Mouse (Mus musculus): ENCODE measurements around the gene Pdgfb.

Pdgfb gene

DNA sequence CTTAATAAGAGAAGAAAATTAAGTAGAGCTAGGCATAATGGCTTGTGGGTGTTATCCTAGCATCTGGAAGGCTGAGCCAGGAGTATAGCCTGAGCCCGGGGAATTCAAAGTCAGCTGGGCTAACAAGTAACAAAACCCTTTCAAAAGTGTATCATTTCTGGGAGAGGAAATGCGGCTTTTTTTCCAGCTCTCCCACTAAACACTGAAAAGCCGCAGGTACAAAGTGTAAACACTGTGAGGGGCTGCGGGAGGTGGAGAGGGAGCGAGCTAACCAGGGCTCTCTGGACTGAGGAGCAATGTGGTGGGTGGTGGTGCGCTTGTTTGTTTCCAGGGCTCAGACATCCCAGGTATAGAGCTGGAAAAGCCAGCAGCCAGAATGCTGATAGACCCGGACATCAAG is 50.4 kb downstream of the Pdgfb start:
- in situ Hi-C loops (cut with MboI; ENCODE audit: low sequenced_read_pairs) = no loop called here

DNA sequence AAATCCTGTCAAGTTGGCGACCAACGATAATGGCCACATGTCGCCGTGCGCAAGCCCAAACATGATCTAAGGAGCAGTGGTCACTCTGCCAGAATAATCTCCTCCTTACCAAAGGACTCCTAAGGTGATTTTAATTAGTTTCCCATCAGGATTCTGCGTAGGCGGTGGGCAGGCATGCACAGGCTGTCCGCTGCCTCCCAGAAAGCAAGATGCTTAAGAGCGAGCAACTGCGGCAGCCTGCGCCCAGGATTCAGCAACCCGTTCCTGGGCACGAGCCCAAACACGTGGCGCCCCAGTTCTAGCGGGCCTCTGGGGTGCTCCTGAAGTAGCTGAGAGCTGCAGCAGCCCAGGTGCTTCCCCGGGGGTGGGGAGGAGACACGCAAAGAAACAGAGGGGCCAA is 52.1 kb downstream of the Pdgfb start:
- in situ Hi-C loops (cut with MboI; ENCODE audit: low sequenced_read_pairs) = no loop called here

GRCm38 (mm10) chr15:79961366-79961921 is 53.3 kb downstream of the Pdgfb start:
- in situ Hi-C loops (cut with MboI; ENCODE audit: low sequenced_read_pairs) = no loop called here

- in situ Hi-C loops (cut with MboI; ENCODE audit: low sequenced_read_pairs) = no loop called here
Observed at GRCm38 (mm10) chr15:79958418-79958817, 56.4 kb downstream of the Pdgfb start.

GRCm38 (mm10) chr15:79956559-79956958 is 58.2 kb downstream of the Pdgfb start:
- in situ Hi-C loops (cut with MboI; ENCODE audit: low sequenced_read_pairs) = no loop called here

GRCm38 (mm10) chr15:79953470-79953869 is 61.3 kb downstream of the Pdgfb start:
- in situ Hi-C loops (cut with MboI; ENCODE audit: low sequenced_read_pairs) = no loop called here

DNA sequence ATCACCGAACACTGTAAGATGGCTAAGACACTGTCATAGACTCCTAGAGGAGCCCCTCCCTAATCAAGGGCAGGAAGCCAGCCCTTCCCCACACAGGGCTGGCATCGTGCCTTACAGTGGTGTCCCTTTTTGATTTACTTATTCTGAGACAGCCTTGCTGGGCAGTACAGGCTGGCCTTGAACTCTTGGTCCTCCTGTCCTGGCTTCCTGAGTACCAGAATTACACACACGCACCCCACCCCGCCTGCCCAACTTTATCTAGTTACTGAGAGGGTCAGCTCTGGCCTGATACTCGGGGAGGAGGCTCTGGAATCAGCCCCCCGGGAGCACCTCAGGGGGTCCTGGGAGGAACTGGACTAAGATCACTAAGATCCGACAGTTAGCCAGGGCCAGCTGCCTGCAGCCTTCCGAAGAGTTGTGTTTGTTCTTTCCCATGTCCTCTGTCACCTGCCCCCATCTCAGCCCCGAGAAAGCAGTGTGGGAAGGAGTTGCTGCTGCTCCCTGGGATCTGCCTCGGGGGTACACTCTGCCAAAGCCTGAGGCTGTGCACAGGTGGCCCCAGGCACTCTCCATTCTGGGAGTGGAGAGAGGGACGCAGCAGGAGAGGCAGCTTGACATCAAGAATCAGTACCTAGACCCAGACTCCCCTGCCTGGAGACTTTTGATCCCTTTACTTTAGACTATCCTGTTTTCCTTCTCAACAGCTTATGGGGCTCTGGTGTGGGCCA is 62.1 kb downstream of the Pdgfb start:
- in situ Hi-C loops (cut with MboI; ENCODE audit: low sequenced_read_pairs) = no loop called here

DNA sequence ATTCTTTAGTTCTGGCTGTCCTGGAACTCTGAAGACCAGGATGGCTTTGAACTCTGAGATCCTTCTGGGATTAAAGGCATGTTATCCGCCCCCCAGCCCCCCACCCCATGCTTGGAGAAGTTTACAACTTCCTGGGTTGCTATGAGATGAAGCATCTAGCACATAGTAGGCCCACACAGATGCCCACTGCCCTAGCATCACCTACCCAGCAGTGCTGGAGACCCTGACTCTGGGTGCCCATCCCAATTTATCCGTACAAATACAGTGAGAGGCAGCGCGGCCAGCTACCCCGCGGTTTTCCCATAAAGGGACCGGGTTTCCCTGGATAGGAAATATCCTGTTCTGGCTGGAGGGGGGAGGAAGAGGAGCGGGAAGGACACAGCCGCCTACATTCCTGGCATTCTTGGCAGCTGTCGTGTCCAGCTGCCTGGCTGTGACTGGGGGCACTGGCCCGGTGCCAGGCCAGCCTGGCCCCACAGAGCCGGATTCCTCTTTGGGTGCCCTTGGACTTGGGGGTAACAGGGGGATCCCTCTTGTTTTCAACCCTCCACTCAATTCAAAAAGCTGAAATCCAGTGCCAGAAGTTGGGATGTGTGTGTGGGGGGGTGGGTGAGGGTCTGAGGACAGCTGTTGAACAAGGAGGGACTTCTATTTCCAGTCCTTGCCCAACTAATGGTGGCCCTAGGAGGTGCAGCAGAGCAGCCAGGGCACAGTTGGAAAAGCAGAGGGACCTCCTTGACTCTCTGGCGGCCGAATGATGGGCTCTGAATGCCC is 62.9 kb downstream of the Pdgfb start:
- in situ Hi-C loops (cut with MboI; ENCODE audit: low sequenced_read_pairs) = no loop called here

DNA sequence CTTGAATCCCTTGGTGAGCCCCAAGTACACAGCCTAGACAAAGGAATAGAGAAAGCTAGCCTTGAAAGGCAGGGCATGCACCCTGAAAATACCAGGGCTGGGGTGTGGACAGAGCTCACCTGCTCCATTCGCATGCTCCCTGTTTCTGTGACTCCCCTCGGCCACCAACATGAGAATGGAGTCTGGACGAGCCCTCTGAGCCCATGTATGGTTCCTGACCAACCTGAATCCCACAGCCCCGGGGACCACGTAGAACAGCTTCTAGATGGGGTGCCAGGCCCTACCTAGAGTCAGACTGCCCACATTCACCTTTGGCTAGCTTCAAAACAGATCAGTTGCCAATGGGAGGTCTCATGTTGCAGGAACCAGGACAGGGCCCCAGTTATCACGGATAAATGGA is 63.6 kb downstream of the Pdgfb start:
- in situ Hi-C loops (cut with MboI; ENCODE audit: low sequenced_read_pairs) = no loop called here

DNA sequence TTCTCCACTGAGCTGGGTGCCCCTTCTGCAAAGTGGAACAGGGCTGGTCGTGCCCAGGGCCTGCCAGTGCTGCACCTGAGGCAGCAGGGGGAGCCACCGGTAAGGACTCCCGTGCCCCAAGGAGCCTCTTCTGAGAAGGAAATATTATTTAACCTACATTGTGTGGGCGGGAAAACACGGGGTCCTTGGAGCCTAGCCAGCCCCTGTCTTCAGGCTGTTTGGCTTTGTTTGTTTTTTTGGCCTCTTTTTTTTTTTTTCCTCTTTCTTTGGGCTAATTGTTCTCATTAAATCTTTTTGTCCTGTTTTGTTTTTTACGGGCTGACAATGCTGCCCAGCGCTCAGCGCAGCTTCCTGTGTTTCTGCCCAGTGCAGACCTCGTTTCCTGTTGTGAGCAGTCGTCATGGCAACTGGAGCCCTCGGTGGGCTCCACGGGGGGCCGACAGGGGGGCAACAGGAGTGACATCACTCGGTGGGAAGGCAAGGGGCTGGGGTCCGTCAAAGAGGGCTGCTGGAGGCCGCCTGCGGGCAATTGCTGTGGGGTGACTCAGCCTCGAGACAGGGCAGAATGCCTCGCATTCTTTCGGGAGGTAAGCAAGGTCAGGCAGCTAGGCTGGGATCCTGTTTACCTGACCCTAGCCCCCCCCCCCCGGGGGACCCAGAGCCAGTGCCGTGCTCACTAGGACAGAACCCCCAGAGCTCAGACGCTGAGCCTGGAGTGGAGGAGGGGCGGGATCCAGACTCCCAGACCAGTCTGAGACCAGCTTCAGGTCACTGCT is 64.3 kb downstream of the Pdgfb start:
- in situ Hi-C loops (cut with MboI; ENCODE audit: low sequenced_read_pairs) = no loop called here

- in situ Hi-C loops (cut with MboI; ENCODE audit: low sequenced_read_pairs) = loop anchor here (5.0 kb wide), 1 partner anchor 115 kb away; no protein-coding TSS in a partner anchor
Observed at GRCm38 (mm10) chr15:79947681-79948080, 67.1 kb downstream of the Pdgfb start.

- in situ Hi-C loops (cut with MboI; ENCODE audit: low sequenced_read_pairs) = loop anchor here (5.0 kb wide), 1 partner anchor 116 kb away; no protein-coding TSS in a partner anchor
Observed at GRCm38 (mm10) chr15:79946790-79947189, 68.0 kb downstream of the Pdgfb start.

DNA sequence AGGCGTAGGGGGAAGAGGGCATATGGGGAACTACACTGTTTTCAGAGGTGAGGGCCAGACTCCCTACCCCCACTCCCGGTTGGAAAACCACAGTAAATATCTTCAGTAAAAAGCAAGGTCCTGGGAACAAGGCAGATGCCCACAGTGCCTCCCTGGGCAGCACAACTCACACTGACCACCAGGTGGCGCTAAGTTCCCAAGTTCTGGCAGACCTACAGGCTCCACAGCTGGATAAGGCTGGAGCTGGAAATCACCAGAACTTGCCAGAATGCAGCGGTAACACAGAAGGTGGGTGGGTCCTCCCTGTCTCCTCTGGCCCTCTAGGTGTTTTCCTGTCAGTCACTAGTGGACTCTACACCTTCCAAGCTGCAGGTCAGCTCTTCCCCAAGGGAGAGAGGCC is 68.8 kb downstream of the Pdgfb start:
- in situ Hi-C loops (cut with MboI; ENCODE audit: low sequenced_read_pairs) = loop anchor here (5.0 kb wide), 1 partner anchor 116 kb away; no protein-coding TSS in a partner anchor
